Comparison of ENCODE assay signal across 12 mouse cellular contexts in the genomic region with DNA sequence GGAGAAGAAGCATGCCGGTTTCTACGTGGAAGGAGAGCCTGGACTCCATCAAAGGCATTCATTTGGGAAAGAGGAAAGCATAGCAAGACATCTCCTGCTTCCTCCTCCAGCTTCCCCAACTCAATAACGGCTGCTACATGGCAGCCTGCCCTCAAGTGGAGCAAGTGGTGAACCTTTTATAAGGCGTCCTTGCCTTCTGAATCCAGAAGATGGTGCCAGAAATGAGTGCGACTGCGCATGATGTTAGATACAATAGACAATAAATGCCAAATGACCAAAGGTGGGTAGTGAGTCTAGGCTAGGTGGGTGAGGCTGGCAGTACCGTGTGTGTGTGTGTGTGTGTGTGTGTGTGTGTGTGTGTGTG.
DNase-seq lines count a peak whose midpoint lies in the region; ATAC-seq and TF ChIP-seq lines count a peak whose summit lies in the region.
"Had no signal": no experiment of that assay in that cellular context is flagged by ENCODE, and none has a peak within 500 bp of the region (broad histone marks: within the 10 kb centered on the region; RNA-seq: fewer than 3 reads in every experiment).

No protein-coding gene starts in this region.

- H3K4me1 ChIP-seq in heart, postnatal 0 days (ENCODE audit: control insufficient read depth, insufficient read depth) = no peaks in the 10 kb centered on the region
- H3K4me1 ChIP-seq in heart, embryonic 12.5 days (replicated peaks) = peaks cover 24% of the 10 kb centered on the region
- peaks cover 7% of the 10 kb centered on the region for H3K4me1 ChIP-seq in lung, adult 2 months (ENCODE audit: control insufficient read depth, insufficient read depth, low read length)
- H3K4me1 ChIP-seq in cortical plate, adult 2 months (ENCODE audit: control insufficient read depth, insufficient read depth, low read length) = peaks cover 5% of the 10 kb centered on the region

- H3K27ac ChIP-seq in heart, postnatal 0 days (ENCODE audit: low read depth) = no peak overlapping the region
- H3K27ac ChIP-seq in heart, embryonic 12.5 days (ENCODE audit: poor library complexity, severe bottlenecking) = no peak overlapping the region
- H3K27ac ChIP-seq in cortical plate, adult 2 months (ENCODE audit: insufficient read depth, low read length) = no peak overlapping the region

- WGBS in heart, postnatal 0 days = 63% methylated on average over 7 of the region's 7 CpGs
- WGBS in heart, embryonic 12.5 days = 67% methylated on average over 7 of the region's 7 CpGs
- WGBS in lung, adult 2 months = 63% methylated on average over 7 of the region's 7 CpGs

- no peak for TF ChIP-seq POLR2A in lung, adult 2 months (IDR thresholded peaks at IDR 0.05; ENCODE audit: borderline replicate concordance, extremely low read depth, low read depth, low read length)
- no peak for TF ChIP-seq POLR2A in cortical plate, adult 2 months (IDR thresholded peaks at IDR 0.05; ENCODE audit: extremely low read depth, insufficient read depth, low read length)

- no peak overlapping the region for H3K9ac ChIP-seq in heart, postnatal 0 days (replicated peaks; ENCODE audit: low read depth, low read length)
- H3K9ac ChIP-seq in heart, embryonic 12.5 days = no peak overlapping the region

- no peak for DNase-seq in heart, postnatal 0 days (ENCODE audit: low spot score)
- peak; percentile 38 for DNase-seq in lung, postnatal 10 days
- no peak for DNase-seq in lung, adult 2 months
- DNase-seq in retina, embryonic 14.5 days (ENCODE audit: low spot score) = peak; percentile 49
- DNase-seq in urinary bladder, postnatal 36 days (ENCODE audit: low spot score in 2 of 2) = no peak
- DNase-seq in layer of hippocampus, postnatal 36 days = no peak
- DNase-seq: adrenal gland, adult 8-10 months; heart, adult 11 months; kidney, adult 11 months; thymus, adult 2 months had no signal

- ATAC-seq in heart, postnatal 0 days (ENCODE audit: insufficient read depth, low read depth) = no peak
- no peak for ATAC-seq in heart, embryonic 12.5 days (ENCODE audit: insufficient number of reproducible peaks, low FRiP score)

- no peaks in the 10 kb centered on the region for H3K9me3 ChIP-seq in heart, postnatal 0 days (replicated peaks; ENCODE audit: control insufficient read depth, low read length)
- H3K9me3 ChIP-seq in heart, embryonic 12.5 days (replicated peaks) = no peaks in the 10 kb centered on the region

- TF ChIP-seq CTCF in heart, postnatal 0 days (IDR thresholded peaks at IDR 0.05; ENCODE audit: low read depth) = peak; percentile 54
- TF ChIP-seq CTCF in lung, adult 2 months (IDR thresholded peaks at IDR 0.05; ENCODE audit: insufficient read depth, low read length) = no peak
- peak; percentile 16; the same call in 1 of the 2 replicates for TF ChIP-seq CTCF in cortical plate, adult 2 months (IDR thresholded peaks at IDR 0.05; ENCODE audit: extremely low read depth, insufficient read depth, low read length)

- no peak for TF ChIP-seq EP300 in heart, postnatal 0 days (IDR thresholded peaks at IDR 0.05; ENCODE audit: low read depth)

- H3K27me3 ChIP-seq in heart, postnatal 0 days (ENCODE audit: control insufficient read depth, insufficient read depth, low read length) = no peaks in the 10 kb centered on the region
- H3K27me3 ChIP-seq in heart, embryonic 12.5 days (replicated peaks) = no peaks in the 10 kb centered on the region

- no peak overlapping the region for H3K4me3 ChIP-seq in heart, postnatal 0 days (ENCODE audit: low read depth, low read length)
- no peak overlapping the region for H3K4me3 ChIP-seq in heart, embryonic 12.5 days
- no peak overlapping the region for H3K4me3 ChIP-seq in lung, adult 2 months (replicated peaks; ENCODE audit: extremely low read depth, low read depth, low read length)
- no peak overlapping the region for H3K4me3 ChIP-seq in cortical plate, adult 2 months (ENCODE audit: insufficient read depth, low read length)

- H3K4me2 ChIP-seq in heart, postnatal 0 days (ENCODE audit: low read depth, low read length) = no peak overlapping the region
- no peak overlapping the region for H3K4me2 ChIP-seq in heart, embryonic 12.5 days

- no peaks in the 10 kb centered on the region for H3K36me3 ChIP-seq in heart, postnatal 0 days (replicated peaks; ENCODE audit: control insufficient read depth, insufficient read depth, low read length)
- H3K36me3 ChIP-seq in heart, embryonic 12.5 days = no peaks in the 10 kb centered on the region

Comparison
In these comparisons a context has a peak if more than half of its experiments do, and no peak if none do; other contexts are left out.
1. DNase-seq: peak in lung, postnatal 10 days (single experiment) and retina, embryonic 14.5 days (single experiment); none in heart, postnatal 0 days (single experiment), lung, adult 2 months (single experiment), urinary bladder, postnatal 36 days (0 of 2) and layer of hippocampus, postnatal 36 days (0 of 2).